Mouse (Mus musculus): ENCODE results near the gene Upk3bl. TPM values are rescaled to one million over a fixed set of nuclear protein-coding genes. Genes with fewer than 3 reads are reported as not detected.
"Not testable (repeated sequence)": the region's sequence is repeated elsewhere in the genome, so short reads cannot be mapped to it uniquely, and the experiment has no call there.

Gene Upk3bl
- total RNA-seq, 4 experiments from 2014 or later, result 0.43 to 0.63 TPM; not detected in 2

DNA sequence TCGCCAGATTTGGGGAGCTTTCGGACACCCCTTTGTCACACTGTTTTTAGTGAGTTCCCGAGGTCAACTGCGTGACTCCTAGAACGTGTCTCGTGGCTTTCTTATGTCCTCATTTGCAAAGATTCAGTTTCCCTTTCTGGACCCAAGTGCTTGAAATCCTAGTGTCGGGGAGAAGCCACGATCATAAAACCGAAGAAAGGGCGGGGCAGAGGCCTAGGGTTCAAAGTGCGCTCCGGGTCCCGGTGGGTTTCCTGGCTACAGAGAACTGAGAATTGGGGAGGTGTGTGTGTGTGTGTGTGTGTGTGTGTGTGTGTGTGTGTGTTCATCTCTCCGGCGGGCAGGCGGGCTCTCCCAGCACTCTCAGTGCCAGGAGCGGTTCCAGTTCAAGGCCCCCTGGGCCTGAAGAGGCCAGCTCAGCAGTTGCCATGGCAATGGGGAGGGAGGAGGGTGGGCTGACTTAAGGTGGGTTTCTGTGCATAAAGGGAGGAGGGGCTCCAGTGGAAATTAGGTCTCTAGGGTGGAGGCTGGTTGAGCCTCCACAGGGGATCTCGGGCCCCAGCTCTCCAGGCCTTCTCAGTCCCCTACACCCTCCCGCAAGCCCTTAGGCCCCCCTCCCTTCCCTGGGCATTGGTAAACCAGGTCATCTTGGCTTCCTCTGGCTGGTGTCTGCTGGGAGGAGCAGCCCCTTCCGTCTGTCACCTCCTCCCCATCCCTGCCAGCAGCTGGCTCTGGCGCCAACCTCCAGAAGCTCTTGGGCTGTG, 30.8 kb downstream of the Upk3bl start:
- DNase-seq (ENCODE audit: low spot score in 2 of 2), result no peak

- no peak for DNase-seq (ENCODE audit: low spot score in 2 of 2)
Measured at GRCm38 (mm10) chr5:136086290-136086689, 32.0 kb downstream of the Upk3bl start.

DNA sequence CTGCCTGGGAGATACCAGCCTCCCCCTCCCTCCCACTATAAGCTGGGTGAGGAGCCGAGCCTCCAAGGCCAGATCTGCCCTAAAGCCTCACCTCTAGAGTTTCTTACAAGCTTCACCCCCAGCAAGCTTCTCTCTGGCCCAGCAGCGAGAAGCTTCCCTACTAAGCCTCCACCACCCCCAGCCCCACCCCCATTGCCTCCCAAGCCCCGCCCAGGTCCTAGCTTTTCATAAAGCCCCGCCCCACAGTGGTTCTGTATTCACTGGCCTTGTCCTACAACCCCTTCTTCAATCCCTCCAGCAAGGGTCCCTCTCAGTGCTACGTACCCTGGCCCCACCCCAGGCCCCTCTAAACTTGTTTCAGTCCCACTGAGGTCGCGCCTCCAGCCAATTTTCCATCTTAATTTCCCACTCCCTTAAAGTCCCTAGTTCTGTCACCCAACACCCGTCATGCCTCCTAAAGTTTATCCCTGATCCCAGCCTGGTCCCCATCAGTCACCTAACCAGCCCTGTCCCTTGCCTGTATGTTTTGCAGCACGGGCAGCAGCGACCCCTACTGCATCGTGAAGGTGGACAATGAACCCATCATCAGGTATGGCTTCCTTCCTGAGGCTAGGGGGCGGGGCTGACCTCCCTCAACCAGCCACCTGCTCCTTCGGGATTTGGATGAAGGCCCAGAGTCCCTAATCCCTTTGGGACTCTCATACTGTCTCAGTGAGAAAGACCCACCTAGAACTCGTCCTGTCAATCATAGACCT, 34.7 kb downstream of the Upk3bl start:
- DNase-seq (ENCODE audit: low spot score in 2 of 2), result no peak

DNA sequence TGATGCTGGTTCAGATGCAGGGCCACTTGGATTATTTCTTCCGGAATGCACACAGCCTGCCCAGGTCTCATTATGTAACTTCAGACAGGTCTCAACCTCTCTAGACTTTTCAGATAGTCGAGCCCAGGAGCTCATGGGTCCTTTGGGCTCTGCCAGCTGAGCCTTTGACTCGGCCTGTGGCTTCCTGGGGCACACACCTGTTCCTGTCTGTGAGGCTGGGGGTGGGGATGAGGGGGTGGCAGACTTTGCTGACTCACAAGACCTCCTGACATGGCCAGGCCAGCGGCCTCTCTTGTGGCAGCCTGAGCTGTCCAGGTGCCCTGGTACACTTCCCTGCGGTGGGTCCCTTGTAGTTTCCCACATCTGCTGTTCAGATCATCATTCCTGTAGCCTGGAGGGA, 37.6 kb downstream of the Upk3bl start:
- DNase-seq (ENCODE audit: low spot score in 2 of 2), result no peak

- DNase-seq (ENCODE audit: low spot score in 2 of 2), result no peak
Measured at GRCm38 (mm10) chr5:136094249-136095010, 40.1 kb downstream of the Upk3bl start.

DNA sequence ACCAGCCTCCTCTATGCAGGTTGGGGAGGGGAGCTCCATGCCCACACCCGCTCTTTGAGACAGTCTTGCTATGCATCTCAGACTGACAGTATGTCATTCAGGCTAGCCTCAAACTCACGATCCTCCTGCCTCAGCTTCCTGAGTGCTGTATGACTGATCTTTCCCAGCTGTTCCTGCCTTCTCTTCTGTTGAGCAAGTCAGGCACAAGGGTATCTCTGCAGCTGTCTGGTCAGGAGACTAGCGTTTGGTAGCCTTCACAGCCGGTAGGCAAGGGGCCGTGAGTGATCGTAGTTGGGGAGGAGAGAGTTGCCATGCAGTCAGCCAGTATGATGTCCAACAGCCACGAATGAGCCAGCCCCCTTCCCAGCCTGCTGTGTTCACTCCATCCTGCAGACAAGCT, 40.8 kb downstream of the Upk3bl start:
- DNase-seq (ENCODE audit: low spot score in 2 of 2), result no peak

GRCm38 (mm10) chr5:136098536-136098935, 44.2 kb downstream of the Upk3bl start:
- DNase-seq (ENCODE audit: low spot score in 2 of 2), result no peak

DNA sequence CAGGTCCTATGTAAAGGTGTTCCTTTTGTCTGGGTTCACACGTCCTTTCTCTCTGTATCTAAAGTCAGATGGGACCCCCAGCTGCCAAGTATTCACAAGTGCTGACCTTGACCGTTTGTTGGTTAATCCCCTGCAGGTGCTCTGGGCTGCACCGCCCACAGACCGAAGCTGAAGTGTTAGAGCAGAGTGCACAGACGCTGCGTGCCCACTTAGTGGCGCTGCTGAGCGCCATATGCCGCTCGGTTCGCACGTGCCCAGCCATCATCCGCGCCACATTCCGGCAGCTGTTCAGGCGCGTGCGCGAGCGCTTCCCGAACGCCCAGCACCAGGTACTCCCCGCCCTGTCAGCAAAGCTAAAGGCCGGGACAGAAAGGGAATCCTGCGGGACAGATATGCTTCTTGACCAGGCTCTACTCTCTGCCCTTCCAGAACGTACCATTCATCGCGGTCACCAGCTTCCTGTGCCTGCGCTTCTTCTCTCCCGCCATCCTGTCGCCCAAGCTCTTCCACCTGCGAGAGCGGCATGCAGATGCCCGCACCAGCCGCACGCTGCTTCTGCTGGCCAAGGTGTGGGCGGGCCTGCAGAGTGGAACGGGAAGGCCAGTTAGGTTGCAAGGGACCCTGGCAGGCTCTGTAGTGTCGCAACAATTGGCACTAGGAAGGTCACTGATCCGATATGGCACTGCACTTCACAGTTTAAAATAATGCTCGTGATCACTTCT, 48.0 kb downstream of the Upk3bl start:
- DNase-seq (ENCODE audit: low spot score in 2 of 2), result peak in 1 of 2 experiments; percentile 67

- DNase-seq (ENCODE audit: low spot score in 2 of 2), result no peak
Measured at GRCm38 (mm10) chr5:136104511-136104910, 50.2 kb downstream of the Upk3bl start.

- DNase-seq (ENCODE audit: low spot score in 2 of 2), result no peak
Measured at GRCm38 (mm10) chr5:136108486-136108885, 54.2 kb downstream of the Upk3bl start.

- DNase-seq (ENCODE audit: low spot score in 2 of 2), result no peak
Measured at GRCm38 (mm10) chr5:136109042-136109441, 54.8 kb downstream of the Upk3bl start.

GRCm38 (mm10) chr5:136113546-136113945, 59.3 kb downstream of the Upk3bl start:
- DNase-seq (ENCODE audit: low spot score in 2 of 2), result not testable (repeated sequence)

Small RNA genes within 50 kb of the gene (microRNA-seq; reads per million reads assigned to microRNA genes)
- 0 to 1.3 reads per million in 2 experiments for gene Mir7035

Other genes with a start within 250 kb of the Upk3bl start
- 10 to 100 TPM; 59.8 to 90.9 (median 72.0) TPM for gene Srrm3, start 247.6 kb upstream of the Upk3bl start, total RNA-seq (2022)
- gene Hspb1, start 166.6 kb upstream of the Upk3bl start, total RNA-seq (2022), result 10 to 100 TPM; 17.8 to 30.2 (median 23.0) TPM
- gene Ywhag, start 119.9 kb upstream of the Upk3bl start, total RNA-seq (2022), result 1,000 to 10,000 TPM; 1,040 to 1,170 (median 1,116) TPM
- gene Ssc4d, start 80.0 kb upstream of the Upk3bl start, total RNA-seq (2022), result 1 to 10 TPM in 2 of 4 experiments, under 1 TPM in 2; 0.76 to 1.7 (median 0.99) TPM
- not detected for gene Zp3, start 74.4 kb upstream of the Upk3bl start, total RNA-seq (2022)
- gene Dtx2, start 59.7 kb upstream of the Upk3bl start, total RNA-seq (2022), result 10 to 100 TPM in 2 of 4 experiments, 1 to 10 TPM in 2; 8.3 to 11.1 (median 9.8) TPM
- not detected for gene Upk3b, start 16.0 kb upstream of the Upk3bl start, total RNA-seq (2022)
- gene Rasa4, start 29.4 kb downstream of the Upk3bl start, total RNA-seq (2022), result 10 to 100 TPM in 1 of 4 experiments, 1 to 10 TPM in 3; 3.9 to 11.5 (median 7.7) TPM
- 10 to 100 TPM; 63.7 to 80.3 (median 70.5) TPM for gene Polr2j, start 62.1 kb downstream of the Upk3bl start, total RNA-seq (2022)
- gene Lrwd1, start 81.6 kb downstream of the Upk3bl start, total RNA-seq (2022), result 10 to 100 TPM; 12.4 to 17.7 (median 16.1) TPM
- 10 to 100 TPM in 1 of 4 experiments, 1 to 10 TPM in 3; 8.7 to 10.8 (median 9.6) TPM for gene Alkbh4, start 81.7 kb downstream of the Upk3bl start, total RNA-seq (2022)
- 100 to 1,000 TPM; 106 to 122 (median 118) TPM for gene Orai2, start 116.2 kb downstream of the Upk3bl start, total RNA-seq (2022)
- gene Prkrip1, start 144.5 kb downstream of the Upk3bl start, total RNA-seq (2022), result 10 to 100 TPM; 28.7 to 36.2 (median 31.5) TPM
- 1 to 10 TPM; 5.6 to 9.4 (median 7.0) TPM for gene Sh2b2, start 192.1 kb downstream of the Upk3bl start, total RNA-seq (2022)